Mouse (Mus musculus): ENCODE results near the gene Zc2hc1c. TPM values are rescaled to one million over a fixed set of nuclear protein-coding genes. Genes with fewer than 3 reads are reported as not detected.
A peak's percentile ranks its signal among the peaks of the same experiment; 100 is the strongest.

Zc2hc1c gene
- polyA plus RNA-seq, 1 experiment = 11.6 TPM

DNA sequence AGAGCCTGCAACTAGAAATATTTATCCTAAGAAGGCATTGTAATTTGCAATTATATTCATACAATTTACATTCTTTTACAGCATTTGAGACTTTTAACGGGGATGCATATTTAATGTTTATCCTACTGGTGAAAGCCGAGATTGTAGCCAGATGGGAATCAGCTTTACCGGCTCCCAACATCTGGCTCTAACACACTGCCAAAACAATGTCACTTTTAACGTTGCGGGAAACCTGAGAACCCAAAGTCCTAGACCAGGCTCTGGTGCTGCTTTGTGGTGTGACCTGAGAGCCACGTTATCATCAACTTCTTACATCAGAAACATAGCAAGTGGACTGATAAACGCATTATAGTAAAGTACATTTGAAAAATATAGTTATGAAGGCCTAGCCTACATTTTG lies 23.5 kb upstream of the Zc2hc1c start:
- H3K4me1 ChIP-seq (ENCODE audit: control insufficient read depth, insufficient read depth, low read length) = no peaks in the 10 kb centered on the region
- H3K27ac ChIP-seq (ENCODE audit: control insufficient read depth, insufficient read depth, low read depth, low read length) = no peak overlapping the region
- H3K4me3 ChIP-seq (ENCODE audit: control insufficient read depth, low read depth, low read length) = no peak overlapping the region
- TF ChIP-seq POLR2A (IDR thresholded peaks at IDR 0.05; ENCODE audit: control insufficient read depth, low read depth, low read length) (no peak), CTCF (IDR thresholded peaks at IDR 0.05; ENCODE audit: control insufficient read depth, insufficient read depth, insufficient replicate concordance, low read depth, low read length) (no peak)
- H3K27me3 ChIP-seq (ENCODE audit: control insufficient read depth, insufficient read depth, low read length) = no peaks in the 10 kb centered on the region
- H3K36me3 ChIP-seq (ENCODE audit: control insufficient read depth, insufficient read depth, low read length) = peaks cover 2% of the 10 kb centered on the region; the same call in 1 of the 2 replicates

DNA sequence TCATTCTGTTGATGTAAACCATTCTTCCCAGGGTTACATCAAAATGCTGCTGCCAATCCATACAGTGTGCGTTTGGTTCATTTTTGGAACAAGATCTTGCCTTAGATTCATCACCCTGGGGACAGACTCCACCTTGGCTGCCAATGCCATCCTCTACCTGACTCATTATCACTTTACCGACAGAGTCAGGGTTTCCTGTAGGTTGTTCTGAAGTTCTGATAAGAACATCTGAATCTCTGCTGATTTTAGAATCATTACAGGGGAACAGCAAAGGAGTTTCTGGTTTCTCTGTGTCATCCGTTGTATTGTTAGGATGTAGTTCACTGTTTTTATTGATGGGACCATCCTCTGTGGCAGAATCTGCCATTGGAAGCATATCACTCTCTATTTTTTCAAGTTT lies 22.1 kb upstream of the Zc2hc1c start:
- Histone ChIP-seq H3K4me3 (ENCODE audit: control insufficient read depth, low read depth, low read length) (no peak overlapping the region), H3K27ac (ENCODE audit: control insufficient read depth, insufficient read depth, low read depth, low read length) (no peak overlapping the region), H3K4me1 (ENCODE audit: control insufficient read depth, insufficient read depth, low read length) (no peaks in the 10 kb centered on the region), H3K27me3 (ENCODE audit: control insufficient read depth, insufficient read depth, low read length) (no peaks in the 10 kb centered on the region), H3K36me3 (ENCODE audit: control insufficient read depth, insufficient read depth, low read length) (no peaks in the 10 kb centered on the region; the same call in 1 of the 2 replicates)
- TF ChIP-seq CTCF (IDR thresholded peaks at IDR 0.05; ENCODE audit: control insufficient read depth, insufficient read depth, insufficient replicate concordance, low read depth, low read length) (no peak), POLR2A (IDR thresholded peaks at IDR 0.05; ENCODE audit: control insufficient read depth, low read depth, low read length) (no peak)

DNA sequence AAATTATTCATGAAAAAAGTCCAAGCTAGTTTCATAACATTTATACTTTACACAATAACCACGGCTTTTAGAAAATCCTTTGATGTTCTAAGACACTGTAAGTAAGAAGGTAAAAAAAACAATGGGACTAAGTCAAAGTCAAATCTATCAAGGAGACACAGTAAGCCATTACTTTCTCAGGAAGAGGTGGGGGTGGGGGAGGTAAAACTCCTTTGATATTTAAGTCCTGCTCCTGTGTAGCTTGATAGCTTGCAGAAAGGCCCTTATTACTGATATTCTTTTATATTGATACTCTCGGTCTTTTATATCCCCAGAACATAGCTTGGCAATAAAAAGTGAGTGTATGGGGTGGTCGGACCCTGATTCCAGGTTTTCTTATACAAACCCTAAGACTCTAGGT lies 18.6 kb upstream of the Zc2hc1c start:
- no peak for TF ChIP-seq CTCF (IDR thresholded peaks at IDR 0.05; ENCODE audit: control insufficient read depth, insufficient read depth, insufficient replicate concordance, low read depth, low read length)
- TF ChIP-seq POLR2A (IDR thresholded peaks at IDR 0.05; ENCODE audit: control insufficient read depth, low read depth, low read length) = no peak
- Histone ChIP-seq H3K27ac (ENCODE audit: control insufficient read depth, insufficient read depth, low read depth, low read length) (peak overlapping the region; percentile 99), H3K36me3 (ENCODE audit: control insufficient read depth, insufficient read depth, low read length) (no peaks in the 10 kb centered on the region; the same call in 1 of the 2 replicates), H3K4me1 (ENCODE audit: control insufficient read depth, insufficient read depth, low read length) (peaks cover 2% of the 10 kb centered on the region; the same call in 1 of the 2 replicates), H3K4me3 (ENCODE audit: control insufficient read depth, low read depth, low read length) (peak overlapping the region; percentile 100), H3K27me3 (ENCODE audit: control insufficient read depth, insufficient read depth, low read length) (no peaks in the 10 kb centered on the region)

DNA sequence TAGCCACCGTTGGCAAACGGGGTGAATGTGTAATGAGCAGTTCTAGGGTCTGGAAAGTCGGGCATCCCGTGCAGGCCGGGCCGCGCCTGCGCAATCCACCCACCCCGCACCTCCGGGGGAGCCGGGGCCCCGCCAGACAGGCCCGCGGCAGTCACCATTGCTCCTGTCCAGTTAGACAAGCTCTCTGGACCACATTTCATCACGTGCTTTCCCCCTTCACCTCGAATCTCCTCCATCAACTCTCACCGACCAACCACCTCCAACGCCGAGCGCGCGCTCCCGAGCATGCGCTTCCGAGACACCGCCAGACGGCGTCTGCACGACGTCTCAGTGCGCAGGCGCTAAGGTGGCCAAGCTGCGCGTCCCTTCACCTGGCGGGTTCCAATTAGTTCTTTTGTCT lies 18.1 kb upstream of the Zc2hc1c start, which contains the start of gene Mlh3:
Gene Mlh3 (minus strand): TSS at position 281 of the 400 bp plus-strand sequence.
- TF ChIP-seq CTCF (IDR thresholded peaks at IDR 0.05; ENCODE audit: control insufficient read depth, insufficient read depth, insufficient replicate concordance, low read depth, low read length) = peak; percentile 7; the same call in 1 of the 2 replicates
- peak; percentile 87 for TF ChIP-seq POLR2A (IDR thresholded peaks at IDR 0.05; ENCODE audit: control insufficient read depth, low read depth, low read length)
- H3K27ac ChIP-seq (ENCODE audit: control insufficient read depth, insufficient read depth, low read depth, low read length) = peak within 1 kb of the TSS; percentile 99

DNA sequence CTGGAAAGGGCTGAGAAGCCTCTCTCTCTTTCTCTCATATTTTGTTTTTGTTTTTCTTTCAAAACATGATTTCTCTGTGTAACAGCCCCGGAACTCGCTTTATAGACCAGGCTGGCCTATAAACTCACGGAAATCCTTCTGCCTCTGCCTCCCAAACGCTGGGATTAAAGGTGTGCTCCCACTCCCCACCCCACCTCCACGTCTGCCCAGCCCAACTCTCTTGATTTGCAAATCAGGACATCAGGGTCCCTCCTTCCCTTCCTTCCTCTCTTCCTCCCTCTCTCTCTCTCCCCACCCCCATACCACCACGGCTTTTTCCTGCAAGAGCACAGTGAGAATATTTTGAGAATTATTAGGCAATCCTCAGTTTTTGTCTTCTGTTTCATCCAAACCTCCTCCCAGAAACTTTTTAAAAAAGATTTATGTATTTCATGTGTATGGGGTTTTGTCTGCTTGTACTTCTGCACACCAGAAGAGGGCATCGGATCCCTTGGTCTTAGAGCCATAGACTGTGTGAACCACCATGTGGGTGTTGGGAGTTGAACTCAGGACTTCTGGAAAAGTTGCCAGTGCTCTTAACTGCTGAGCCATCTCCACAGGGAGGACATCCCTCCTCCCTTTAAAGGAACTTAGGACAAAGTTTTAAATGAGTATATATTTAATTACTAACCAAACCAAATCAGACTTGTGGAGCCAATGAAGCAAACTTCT lies 17.1 kb upstream of the Zc2hc1c start:
- TF ChIP-seq POLR2A (IDR thresholded peaks at IDR 0.05; ENCODE audit: control insufficient read depth, low read depth, low read length) = no peak
- no peak for TF ChIP-seq CTCF (IDR thresholded peaks at IDR 0.05; ENCODE audit: control insufficient read depth, insufficient read depth, insufficient replicate concordance, low read depth, low read length)
- Histone ChIP-seq H3K4me3 (ENCODE audit: control insufficient read depth, low read depth, low read length) (no peak overlapping the region), H3K27ac (ENCODE audit: control insufficient read depth, insufficient read depth, low read depth, low read length) (no peak overlapping the region), H3K4me1 (ENCODE audit: control insufficient read depth, insufficient read depth, low read length) (peaks cover 2% of the 10 kb centered on the region; the same call in 1 of the 2 replicates), H3K27me3 (ENCODE audit: control insufficient read depth, insufficient read depth, low read length) (no peaks in the 10 kb centered on the region), H3K36me3 (ENCODE audit: control insufficient read depth, insufficient read depth, low read length) (no peaks in the 10 kb centered on the region)

More for the DNA sequence above, 18.1 kb upstream of the Zc2hc1c start, which contains the start of gene Mlh3:
- Histone ChIP-seq H3K4me3 (ENCODE audit: control insufficient read depth, low read depth, low read length) (peak within 1 kb of the TSS; percentile 100), H3K36me3 (ENCODE audit: control insufficient read depth, insufficient read depth, low read length) (no peaks in the 10 kb centered on the region), H3K4me1 (ENCODE audit: control insufficient read depth, insufficient read depth, low read length) (peaks cover 2% of the 10 kb centered on the region; the same call in 1 of the 2 replicates), H3K27me3 (ENCODE audit: control insufficient read depth, insufficient read depth, low read length) (no peaks in the 10 kb centered on the region)

DNA sequence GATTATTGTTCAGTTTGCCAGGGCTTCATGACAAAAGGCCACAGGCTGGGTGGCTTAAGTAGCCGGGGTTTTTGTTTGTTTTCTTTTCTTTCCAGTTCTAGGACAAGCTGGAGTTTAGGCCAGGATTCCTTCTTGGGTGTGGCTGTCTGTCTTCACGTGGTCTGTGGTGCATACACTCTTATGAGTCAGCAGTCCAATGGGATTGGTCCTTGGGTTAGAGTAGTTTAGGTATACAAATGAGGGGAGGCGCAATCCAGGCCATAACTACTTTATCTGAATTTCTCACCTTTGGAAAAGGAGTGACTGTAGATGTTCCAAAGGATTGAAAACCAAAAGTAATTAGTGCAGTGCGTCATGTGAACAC lies 16.6 kb upstream of the Zc2hc1c start:
- H3K36me3 ChIP-seq (ENCODE audit: control insufficient read depth, insufficient read depth, low read length) = no peaks in the 10 kb centered on the region
- no peak for TF ChIP-seq CTCF (IDR thresholded peaks at IDR 0.05; ENCODE audit: control insufficient read depth, insufficient read depth, insufficient replicate concordance, low read depth, low read length)
- no peak for TF ChIP-seq POLR2A (IDR thresholded peaks at IDR 0.05; ENCODE audit: control insufficient read depth, low read depth, low read length)
- H3K4me1 ChIP-seq (ENCODE audit: control insufficient read depth, insufficient read depth, low read length) = peaks cover 2% of the 10 kb centered on the region; the same call in 1 of the 2 replicates
- no peak overlapping the region for H3K4me3 ChIP-seq (ENCODE audit: control insufficient read depth, low read depth, low read length)
- H3K27me3 ChIP-seq (ENCODE audit: control insufficient read depth, insufficient read depth, low read length) = no peaks in the 10 kb centered on the region
- H3K27ac ChIP-seq (ENCODE audit: control insufficient read depth, insufficient read depth, low read depth, low read length) = no peak overlapping the region

DNA sequence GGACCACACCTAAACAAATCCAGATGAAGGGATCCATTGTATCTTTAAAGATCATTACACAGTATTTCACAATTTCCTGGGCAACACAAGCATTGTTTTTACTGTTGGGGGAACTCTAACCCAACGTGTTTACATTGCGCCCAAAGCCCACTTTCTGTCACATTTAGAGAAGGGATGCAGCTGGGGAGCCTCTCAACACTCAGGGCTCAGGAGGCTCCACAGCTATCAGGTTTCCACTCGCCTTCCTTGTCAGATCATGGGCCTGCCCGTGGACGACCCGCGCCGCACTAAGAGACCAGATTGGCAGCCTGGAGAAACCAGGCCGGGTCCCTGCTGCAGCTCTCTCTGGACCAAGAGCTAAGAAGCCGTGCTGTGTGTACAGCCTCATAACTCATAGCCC lies 14.9 kb upstream of the Zc2hc1c start:
- Histone ChIP-seq H3K36me3 (ENCODE audit: control insufficient read depth, insufficient read depth, low read length) (no peaks in the 10 kb centered on the region), H3K27ac (ENCODE audit: control insufficient read depth, insufficient read depth, low read depth, low read length) (peak overlapping the region; percentile 57; the same call in 1 of the 2 replicates), H3K27me3 (ENCODE audit: control insufficient read depth, insufficient read depth, low read length) (no peaks in the 10 kb centered on the region), H3K4me3 (ENCODE audit: control insufficient read depth, low read depth, low read length) (peak overlapping the region; percentile 37), H3K4me1 (ENCODE audit: control insufficient read depth, insufficient read depth, low read length) (peaks cover 2% of the 10 kb centered on the region; the same call in 1 of the 2 replicates)
- TF ChIP-seq CTCF (IDR thresholded peaks at IDR 0.05; ENCODE audit: control insufficient read depth, insufficient read depth, insufficient replicate concordance, low read depth, low read length) = no peak
